Mouse (Mus musculus): ENCODE results near the gene Man1a2.

Gene Man1a2

GRCm38 (mm10) chr3:100568443-100569390, 116.6 kb downstream of the Man1a2 start:
- DNase-seq (ENCODE audit: inconsistent age in 2 of 2, low spot score in 1 of 2) = peak in 1 of 2 experiments; percentile 53

- peak in 1 of 2 experiments; percentile 50 for DNase-seq (ENCODE audit: inconsistent age in 2 of 2, low spot score in 1 of 2)
These were observed 121.7 kb downstream of the Man1a2 start for GRCm38 (mm10) chr3:100563565-100563964.

GRCm38 (mm10) chr3:100562455-100562854, 122.8 kb downstream of the Man1a2 start:
- no peak for DNase-seq (ENCODE audit: inconsistent age in 2 of 2, low spot score in 1 of 2)

GRCm38 (mm10) chr3:100561561-100562175, 123.6 kb downstream of the Man1a2 start:
- DNase-seq (ENCODE audit: inconsistent age in 2 of 2, low spot score in 1 of 2) = no peak

- DNase-seq (ENCODE audit: inconsistent age in 2 of 2, low spot score in 1 of 2) = no peak
These were observed 125.9 kb downstream of the Man1a2 start for GRCm38 (mm10) chr3:100559431-100559830.

GRCm38 (mm10) chr3:100558211-100558708, 127.0 kb downstream of the Man1a2 start:
- no peak for DNase-seq (ENCODE audit: inconsistent age in 2 of 2, low spot score in 1 of 2)

GRCm38 (mm10) chr3:100554843-100555242, 130.5 kb downstream of the Man1a2 start:
- DNase-seq (ENCODE audit: inconsistent age in 2 of 2, low spot score in 1 of 2) = no peak

GRCm38 (mm10) chr3:100552171-100552570, 133.1 kb downstream of the Man1a2 start:
- DNase-seq (ENCODE audit: inconsistent age in 2 of 2, low spot score in 1 of 2) = no peak

- DNase-seq (ENCODE audit: inconsistent age in 2 of 2, low spot score in 1 of 2) = no peak
These were observed 137.4 kb downstream of the Man1a2 start for GRCm38 (mm10) chr3:100547913-100548292.

GRCm38 (mm10) chr3:100547162-100547912, 138.0 kb downstream of the Man1a2 start:
- DNase-seq (ENCODE audit: inconsistent age in 2 of 2, low spot score in 1 of 2) = no peak

- no peak for DNase-seq (ENCODE audit: inconsistent age in 2 of 2, low spot score in 1 of 2)
These were observed 148.6 kb downstream of the Man1a2 start for GRCm38 (mm10) chr3:100536686-100537085.

- DNase-seq (ENCODE audit: inconsistent age in 2 of 2, low spot score in 1 of 2) = no peak
These were observed 149.4 kb downstream of the Man1a2 start for GRCm38 (mm10) chr3:100535902-100536301.

GRCm38 (mm10) chr3:100535298-100535697, 150.0 kb downstream of the Man1a2 start:
- DNase-seq (ENCODE audit: inconsistent age in 2 of 2, low spot score in 1 of 2) = no peak

- DNase-seq (ENCODE audit: inconsistent age in 2 of 2, low spot score in 1 of 2) = no peak
These were observed 150.9 kb downstream of the Man1a2 start for GRCm38 (mm10) chr3:100534394-100534793.

GRCm38 (mm10) chr3:100533429-100533828, 151.9 kb downstream of the Man1a2 start:
- DNase-seq (ENCODE audit: inconsistent age in 2 of 2, low spot score in 1 of 2) = no peak

GRCm38 (mm10) chr3:100530919-100531318, 154.4 kb downstream of the Man1a2 start:
- no peak for DNase-seq (ENCODE audit: inconsistent age in 2 of 2, low spot score in 1 of 2)

GRCm38 (mm10) chr3:100530244-100530788, 155.0 kb downstream of the Man1a2 start:
- no peak for DNase-seq (ENCODE audit: inconsistent age in 2 of 2, low spot score in 1 of 2)

GRCm38 (mm10) chr3:100522671-100523070, 162.6 kb downstream of the Man1a2 start:
- no peak for DNase-seq (ENCODE audit: inconsistent age in 2 of 2, low spot score in 1 of 2)

GRCm38 (mm10) chr3:100521626-100522025, 163.7 kb downstream of the Man1a2 start:
- no peak for DNase-seq (ENCODE audit: inconsistent age in 2 of 2, low spot score in 1 of 2)

GRCm38 (mm10) chr3:100515754-100516141, 169.6 kb downstream of the Man1a2 start:
- DNase-seq (ENCODE audit: inconsistent age in 2 of 2, low spot score in 1 of 2) = no peak
